Mouse (Mus musculus): ENCODE data around the gene Arhgef38. TPM values are rescaled to one million over a fixed set of nuclear protein-coding genes. Genes with fewer than 3 reads are reported as not detected.

The Arhgef38 gene
- polyA plus RNA-seq, 1 experiment from 2014 or later, result 0.23 TPM

DNA sequence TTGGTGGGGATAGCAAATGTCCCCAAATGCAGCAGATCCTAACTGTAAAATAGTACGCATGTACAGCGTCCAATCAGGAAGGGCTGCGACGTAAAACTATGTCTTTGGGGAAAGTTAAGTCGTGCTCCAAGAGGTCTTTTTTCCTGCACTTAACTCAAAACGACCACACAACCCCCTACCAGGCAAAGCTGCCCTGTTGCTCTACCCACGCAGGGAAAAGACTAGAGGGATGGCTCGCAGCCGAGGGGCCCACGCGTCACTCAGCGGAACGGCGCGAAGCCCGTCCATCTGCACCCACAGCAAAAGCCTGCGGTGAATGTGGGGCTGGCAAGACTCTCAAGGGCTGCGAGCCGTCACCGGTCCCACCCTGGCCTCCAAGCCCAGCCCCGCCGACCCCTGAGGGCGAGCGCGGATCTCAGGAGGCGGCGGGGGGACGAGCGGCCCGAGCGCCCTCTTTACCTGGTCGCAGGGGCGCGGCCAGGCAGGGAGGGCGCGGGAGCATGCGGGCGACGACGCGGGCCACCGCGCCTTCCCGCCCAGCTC lies 143.6 kb downstream of the Arhgef38 start:
- H3K36me3 ChIP-seq, result no peaks in the 10 kb centered on the region
- H3K27ac ChIP-seq, result peak overlapping the region; percentile 99
- H3K4me2 ChIP-seq (replicated peaks), result peak overlapping the region; percentile 56
- H3K4me1 ChIP-seq, result peaks cover 10% of the 10 kb centered on the region
- 0% methylated on average over 44 of the region's 44 CpGs for WGBS
- ATAC-seq (ENCODE audit: insufficient number of reproducible peaks, insufficient read depth, low FRiP score, low TSS enrichment), result peak; percentile 85
- peak overlapping the region; percentile 90 for H3K4me3 ChIP-seq
- H3K9ac ChIP-seq, result peak overlapping the region; percentile 96
- no peaks in the 10 kb centered on the region for H3K27me3 ChIP-seq
- no peaks in the 10 kb centered on the region for H3K9me3 ChIP-seq

DNA sequence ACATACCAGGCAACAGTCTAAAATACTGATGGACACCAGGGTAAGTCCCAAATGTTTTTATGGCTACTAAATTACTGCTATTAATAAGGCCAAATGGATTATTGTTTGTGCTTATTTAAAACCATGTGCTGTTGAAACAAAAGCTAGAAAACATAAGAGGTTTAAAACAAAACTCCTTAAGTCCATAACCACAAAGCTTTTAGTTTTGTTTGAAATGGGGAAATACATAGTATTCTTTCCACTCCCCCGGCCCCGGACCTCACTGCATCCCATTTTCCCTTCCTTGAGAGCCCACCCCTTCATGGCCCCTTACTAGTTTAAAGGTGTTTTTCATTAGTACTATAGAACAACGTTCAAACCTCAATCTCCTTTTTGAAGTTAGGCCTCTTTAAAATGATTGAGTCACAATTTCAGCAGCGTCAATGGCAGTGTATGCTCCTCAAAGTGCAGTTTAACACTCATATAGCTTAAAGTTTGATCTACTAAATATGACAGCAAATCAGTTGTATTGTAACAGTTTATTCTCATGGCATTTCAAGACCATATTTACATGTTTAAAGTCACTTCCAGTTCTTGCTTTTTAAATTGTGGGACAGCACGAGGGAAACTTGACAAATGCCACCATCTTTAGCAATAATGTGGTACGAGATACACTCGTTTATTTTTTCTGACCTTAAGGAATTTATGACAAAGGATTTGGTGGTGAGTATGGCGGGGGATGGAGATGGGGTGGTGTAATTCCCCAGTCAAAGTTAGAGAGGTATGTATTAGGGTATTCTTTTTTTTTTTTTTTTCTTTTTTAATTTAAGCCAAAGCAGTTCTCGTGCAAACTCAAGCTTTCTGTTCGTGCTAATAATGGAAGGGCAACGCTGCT lies 144.3 kb downstream of the Arhgef38 start:
- peaks cover 10% of the 10 kb centered on the region for H3K4me1 ChIP-seq
- H3K27ac ChIP-seq, result peak overlapping the region; percentile 99
- peak overlapping the region; percentile 96 for H3K9ac ChIP-seq
- H3K4me2 ChIP-seq (replicated peaks), result peak overlapping the region; percentile 56
- WGBS, result 7% methylated on average over 11 of the region's 11 CpGs
- no peaks in the 10 kb centered on the region for H3K36me3 ChIP-seq
- H3K4me3 ChIP-seq, result peak overlapping the region; percentile 90
- ATAC-seq (ENCODE audit: insufficient number of reproducible peaks, insufficient read depth, low FRiP score, low TSS enrichment), result no peak
- H3K27me3 ChIP-seq, result no peaks in the 10 kb centered on the region
- no peaks in the 10 kb centered on the region for H3K9me3 ChIP-seq

DNA sequence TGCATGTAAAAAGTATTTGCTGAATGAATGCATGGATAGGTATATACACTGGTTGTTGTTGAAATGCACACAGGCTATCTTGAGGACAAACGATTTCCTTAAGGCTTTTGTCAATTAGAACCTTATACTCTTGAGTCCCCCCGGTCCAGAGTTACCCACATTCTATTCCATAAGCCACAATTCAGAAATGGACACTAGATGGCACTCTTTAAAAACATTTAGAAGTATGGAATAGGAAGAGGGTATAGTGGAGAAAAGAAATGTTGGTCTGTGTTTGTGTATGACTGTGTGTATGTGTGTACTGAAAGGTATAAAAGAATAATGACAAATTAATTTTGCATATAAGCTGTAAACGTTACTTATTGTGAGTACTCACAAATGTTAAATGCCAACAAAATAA lies 148.9 kb downstream of the Arhgef38 start:
- Histone ChIP-seq H3K36me3 (peaks cover 28% of the 10 kb centered on the region), H3K4me2 (replicated peaks) (no peak overlapping the region), H3K27me3 (no peaks in the 10 kb centered on the region), H3K27ac (no peak overlapping the region), H3K9ac (no peak overlapping the region), H3K9me3 (no peaks in the 10 kb centered on the region), H3K4me3 (no peak overlapping the region), H3K4me1 (no peaks in the 10 kb centered on the region)
- 0 out of 2 replicates have a peak, but pooled peaks have one; percentile 22 for ATAC-seq (ENCODE audit: insufficient number of reproducible peaks, insufficient read depth, low FRiP score, low TSS enrichment)
- WGBS, result 56% methylated on average over 3 of the region's 3 CpGs

DNA sequence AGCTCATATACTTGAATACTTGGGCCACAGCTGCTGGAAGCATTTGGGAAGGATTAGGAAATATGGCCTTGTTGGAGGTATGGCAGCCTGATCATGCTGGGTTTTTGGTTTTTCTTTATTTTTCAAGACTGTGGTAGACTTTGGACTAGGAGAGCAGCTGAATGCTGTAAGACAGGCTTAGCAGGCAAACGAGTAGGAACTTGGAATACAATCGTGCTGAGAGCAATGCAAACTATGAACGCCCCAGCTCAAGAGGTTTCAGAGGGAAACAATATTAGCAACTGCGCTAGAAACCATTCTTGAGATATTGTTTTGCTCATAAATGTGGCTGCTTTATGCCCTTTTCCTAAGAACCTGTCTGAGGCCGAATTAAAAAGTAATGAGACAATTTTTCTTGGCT lies 152.0 kb downstream of the Arhgef38 start:
- 88% methylated on average over 5 of the region's 5 CpGs for WGBS

DNA sequence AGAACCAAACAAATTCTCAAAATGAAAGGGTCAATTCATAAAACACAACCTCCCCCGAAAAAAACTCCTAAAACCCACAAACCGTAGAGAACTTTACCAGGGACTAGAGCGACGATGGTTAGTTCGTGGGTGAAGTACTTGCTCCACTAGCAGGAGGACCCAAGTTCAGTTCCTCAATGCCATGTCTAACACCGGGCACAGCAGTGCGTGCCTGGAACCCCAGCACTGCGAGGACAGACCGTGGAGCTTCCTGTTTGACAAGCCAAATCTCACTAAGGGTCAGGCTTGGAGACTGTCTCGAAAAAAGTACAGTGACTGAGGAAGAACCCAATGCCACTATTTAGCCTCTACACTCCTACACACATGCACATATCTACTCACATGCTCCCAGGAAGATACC lies 159.2 kb downstream of the Arhgef38 start:
- no peak overlapping the region for H3K4me2 ChIP-seq (replicated peaks)
- WGBS, result 92% methylated on average over 10 of the region's 10 CpGs
- no peak overlapping the region for H3K9ac ChIP-seq
- no peak overlapping the region for H3K27ac ChIP-seq
- peaks cover 19% of the 10 kb centered on the region for H3K36me3 ChIP-seq
- H3K27me3 ChIP-seq, result no peaks in the 10 kb centered on the region
- H3K4me3 ChIP-seq, result no peak overlapping the region
- H3K9me3 ChIP-seq, result no peaks in the 10 kb centered on the region
- no peak for ATAC-seq (ENCODE audit: insufficient number of reproducible peaks, insufficient read depth, low FRiP score, low TSS enrichment)
- H3K4me1 ChIP-seq, result no peaks in the 10 kb centered on the region

More for the DNA sequence above, 152.0 kb downstream of the Arhgef38 start:
- no peak for ATAC-seq (ENCODE audit: insufficient number of reproducible peaks, insufficient read depth, low FRiP score, low TSS enrichment)
- Histone ChIP-seq H3K4me1 (no peaks in the 10 kb centered on the region), H3K9ac (no peak overlapping the region), H3K27ac (no peak overlapping the region), H3K36me3 (peaks cover 42% of the 10 kb centered on the region), H3K4me2 (replicated peaks) (no peak overlapping the region), H3K4me3 (no peak overlapping the region), H3K9me3 (no peaks in the 10 kb centered on the region), H3K27me3 (no peaks in the 10 kb centered on the region)

Other genes with a start within 250 kb of the Arhgef38 start
- 24.4 and 25.2 TPM in 2 replicates for gene Ints12, start 143.1 kb downstream of the Arhgef38 start, polyA plus RNA-seq (2016; fragmentation: Nextera tagmentation; extraction: Ambion mirVana)
- gene Gstcd, start 142.9 kb downstream of the Arhgef38 start, polyA plus RNA-seq (2016; fragmentation: Nextera tagmentation; extraction: Ambion mirVana), result 8.5 and 9.1 TPM in 2 replicates
- 76.1 and 88.8 TPM in 2 replicates for gene Ppa2, start 75.2 kb upstream of the Arhgef38 start, polyA plus RNA-seq (2016; fragmentation: Nextera tagmentation; extraction: Ambion mirVana)